Mouse (Mus musculus): ENCODE results near the gene Dbh.

DNA sequence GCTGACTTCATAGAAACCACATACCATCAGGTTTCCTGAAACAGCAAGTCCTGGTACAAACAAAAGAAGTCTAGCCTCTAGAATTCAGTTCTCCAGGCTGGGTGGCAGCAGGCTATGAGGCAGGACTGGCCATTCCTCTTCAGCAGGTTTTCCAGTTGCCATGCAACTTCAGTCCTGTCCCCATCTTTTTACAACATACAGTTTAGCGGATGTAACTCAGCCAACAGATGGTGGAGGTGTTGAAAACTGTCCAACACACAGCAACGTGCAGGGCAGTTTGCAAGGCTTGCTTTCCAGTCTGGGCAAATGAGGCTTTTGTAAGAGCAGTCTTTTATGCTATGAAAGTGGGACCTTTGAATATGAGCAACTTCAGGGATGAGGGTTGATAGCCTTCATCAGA is 20.1 kb upstream of the Dbh start:
- no peak for TF ChIP-seq CTCF (IDR thresholded peaks at IDR 0.05; ENCODE audit: low read depth, low read length)
- TF ChIP-seq POLR2A (IDR thresholded peaks at IDR 0.05; ENCODE audit: borderline replicate concordance, low read depth, low read length), result no peak
